Mouse (Mus musculus) thymus, adult 2 months (tissue): Measurements from ENCODE around the gene Myh11.

Experiments
- CTCF ChIP-seq: fragments of 200-500 bp; IDR thresholded peaks from 2 replicates; pipeline ENCODE4 v1.5.1; 2012; ENCODE audit warnings: mild to moderate bottlenecking, control low read depth, low read length, moderate library complexity, borderline replicate concordance; ENCODE audit not compliant: control insufficient read depth, poor library complexity, insufficient read depth; ENCODE audit errors: extremely low read depth
- POLR2A ChIP-seq: fragments of 200-500 bp; IDR thresholded peaks from 2 replicates; pipeline ENCODE4 v1.6.1; 2012; ENCODE audit warnings: mild to moderate bottlenecking, low read length, control low read depth, moderate library complexity; ENCODE audit not compliant: control insufficient read depth, poor library complexity, insufficient read depth; ENCODE audit errors: extremely low read depth

- no peak for TF ChIP-seq CTCF
- TF ChIP-seq POLR2A = no peak
Measured at GRCm38 (mm10) chr16:14242553-14242952, 48.6 kb downstream of the Myh11 start.
